Mouse (Mus musculus) urinary bladder, postnatal 25 days (tissue): ENCODE measurements around the gene Cyyr1.

Source experiments
- DNase-seq: peaks from one replicate; pipeline ENCODE4 v3.0.0; 2022; ENCODE audit warnings: low spot score

Gene Cyyr1

GRCm38 (mm10) chr16:85470057-85470456 is 83.1 kb downstream of the Cyyr1 start:
- DNase-seq: no peak

GRCm38 (mm10) chr16:85455043-85455442 is 98.2 kb downstream of the Cyyr1 start:
- no peak for DNase-seq

- DNase-seq: no peak
These were observed 106.9 kb downstream of the Cyyr1 start for GRCm38 (mm10) chr16:85446306-85446705.

- DNase-seq: no peak
These were observed 107.4 kb downstream of the Cyyr1 start for GRCm38 (mm10) chr16:85445801-85446200.

- peak; percentile 7 for DNase-seq
These were observed 117.8 kb downstream of the Cyyr1 start for GRCm38 (mm10) chr16:85435427-85435826.

- DNase-seq: no peak
These were observed 124.0 kb downstream of the Cyyr1 start for GRCm38 (mm10) chr16:85429173-85429572.

GRCm38 (mm10) chr16:85422889-85423288 is 130.3 kb downstream of the Cyyr1 start:
- no peak for DNase-seq

GRCm38 (mm10) chr16:85415415-85415814 is 137.8 kb downstream of the Cyyr1 start:
- DNase-seq: no peak

- DNase-seq: no peak
These were observed 159.7 kb downstream of the Cyyr1 start for GRCm38 (mm10) chr16:85393430-85393948.

- no peak for DNase-seq
These were observed 166.4 kb downstream of the Cyyr1 start for GRCm38 (mm10) chr16:85386801-85387200.
